Mouse (Mus musculus) stomach, postnatal 0 days (tissue): ENCODE measurements around the gene Tppp.

Experiments used
- CTCF ChIP-seq: IDR thresholded peaks from 2 replicates; pipeline ENCODE4 v1.5.1; 2016; ENCODE audit warnings: antibody characterized with exemption, low read depth, mild to moderate bottlenecking, moderate library complexity
- EP300 ChIP-seq: optimal IDR thresholded peaks from 2 replicates; pipeline ENCODE3; 2016; ENCODE audit warnings: antibody characterized with exemption

DNA sequence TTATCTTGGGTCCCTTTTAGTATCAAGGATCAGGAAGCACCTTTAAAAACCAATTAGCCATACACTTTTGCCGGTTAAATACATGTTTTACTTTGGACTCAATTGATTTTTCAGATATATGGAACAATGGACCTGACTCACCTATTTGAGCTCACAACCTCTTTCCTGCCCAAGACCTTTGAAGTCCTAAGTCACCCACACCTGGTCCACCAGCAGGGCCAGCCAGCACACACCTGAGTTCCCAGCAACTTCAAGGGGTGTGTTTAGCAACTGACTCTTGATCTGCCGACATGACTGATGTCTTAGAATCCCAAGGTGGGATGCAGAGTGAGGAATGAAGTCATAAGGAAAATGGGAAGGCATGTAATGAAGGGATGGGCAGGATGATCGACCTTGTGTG is 62.5 kb downstream of the Tppp start:
- no peak for TF ChIP-seq CTCF
- TF ChIP-seq EP300: no peak
